Mouse (Mus musculus) intestine, embryonic 15.5 days (tissue): ENCODE measurements at regions not wholly inside any gene's neighbourhood (a gene's known extent, or its start where the extent isn't known, plus 50 kb on each side); places are given as distances from the start of the nearest gene placed in this dataset.
A peak's percentile ranks its signal among the peaks of the same experiment; 100 is the strongest.

ENCODE experiments used
- ATAC-seq: fragments of 200-750 bp; cut with Nextera tagmentation; 2 replicates; pipeline ENCODE4 v1.8.0; 2017; ENCODE audit warnings: moderate TSS enrichment, moderate library complexity
- H3K27ac ChIP-seq: fragments of 300-500 bp; sonication (generic); 2 replicates; pipeline ENCODE4 v1.5.1; 2015; ENCODE audit warnings: mild to moderate bottlenecking, inconsistent platforms
- H3K27me3 ChIP-seq: fragments of 300-500 bp; sonication (generic); replicated peaks from 2 replicates; pipeline ENCODE4 v1.6.1; 2015; ENCODE audit warnings: inconsistent platforms
- H3K36me3 ChIP-seq: fragments of 300-500 bp; sonication (generic); 2 replicates; pipeline ENCODE4 v1.6.1; 2015; ENCODE audit warnings: inconsistent platforms
- H3K4me1 ChIP-seq: fragments of 300-500 bp; sonication (generic); replicated peaks from 2 replicates; pipeline ENCODE4 v1.6.1; 2015; ENCODE audit warnings: inconsistent platforms
- H3K4me2 ChIP-seq: fragments of 300-500 bp; sonication (generic); replicated peaks from 2 replicates; pipeline ENCODE4 v1.6.1; 2015; ENCODE audit warnings: mild to moderate bottlenecking, inconsistent platforms
- H3K4me3 ChIP-seq: fragments of 300-500 bp; sonication (generic); replicated peaks from 2 replicates; pipeline ENCODE4 v1.5.1; 2015; ENCODE audit warnings: inconsistent platforms
- H3K9ac ChIP-seq: fragments of 300-500 bp; sonication (generic); 2 replicates; pipeline ENCODE4 v1.6.1; 2015; ENCODE audit warnings: inconsistent platforms
- H3K9me3 ChIP-seq: fragments of 300-500 bp; sonication (generic); 2 replicates; pipeline ENCODE4 v1.6.1; 2016; ENCODE audit warnings: inconsistent platforms
- WGBS: fragments of 180-500 bp; shearing (Covaris S2); methylation state at CpG from one replicate; pipeline ENCODE4 v1.1.7; 2015; 5-methylcytosine and 5-hydroxymethylcytosine counted together

GRCm38 (mm10) chr14:58426472-58426871 is 356.1 kb downstream of the Fgf9 start:
- H3K9me3 ChIP-seq = no peaks in the 10 kb centered on the region
- no peaks in the 10 kb centered on the region for H3K36me3 ChIP-seq
- H3K4me1 ChIP-seq = peaks cover 5% of the 10 kb centered on the region; the same call in 1 of the 2 replicates
- H3K4me3 ChIP-seq = no peak overlapping the region
- no peaks in the 10 kb centered on the region; the same call in 1 of the 2 replicates for H3K27me3 ChIP-seq
- no peak overlapping the region for H3K4me2 ChIP-seq
- no peak overlapping the region for H3K9ac ChIP-seq
- 45% methylated on average over 6 of the region's 6 CpGs for WGBS
- no peak overlapping the region for H3K27ac ChIP-seq
- peak; percentile 59 for ATAC-seq

GRCm38 (mm10) chr14:58421904-58422303 is 351.6 kb downstream of the Fgf9 start:
- Histone ChIP-seq H3K4me1 (peaks cover 5% of the 10 kb centered on the region; the same call in 1 of the 2 replicates), H3K4me3 (no peak overlapping the region), H3K9me3 (no peaks in the 10 kb centered on the region), H3K9ac (no peak overlapping the region), H3K4me2 (no peak overlapping the region), H3K36me3 (no peaks in the 10 kb centered on the region), H3K27ac (no peak overlapping the region), H3K27me3 (no peaks in the 10 kb centered on the region; the same call in 1 of the 2 replicates)
- WGBS = 31% methylated on average over 5 of the region's 5 CpGs
- peak; percentile 82 for ATAC-seq

- WGBS = 51% methylated on average over 1 of the region's 1 CpGs
- Histone ChIP-seq H3K4me2 (no peak overlapping the region), H3K4me1 (peaks cover 5% of the 10 kb centered on the region; the same call in 1 of the 2 replicates), H3K4me3 (no peak overlapping the region), H3K27me3 (no peaks in the 10 kb centered on the region), H3K9me3 (no peaks in the 10 kb centered on the region), H3K36me3 (no peaks in the 10 kb centered on the region), H3K9ac (no peak overlapping the region), H3K27ac (no peak overlapping the region)
- ATAC-seq = no peak
Measured at GRCm38 (mm10) chr14:58417545-58417944, 347.2 kb downstream of the Fgf9 start.

- no peaks in the 10 kb centered on the region for H3K27me3 ChIP-seq
- 0 out of 2 replicates have a peak, but pooled peaks cover 4% of the 10 kb centered on the region for H3K4me1 ChIP-seq
- WGBS = 72% methylated on average over 9 of the region's 9 CpGs
- H3K4me3 ChIP-seq = no peak overlapping the region
- no peak overlapping the region for H3K27ac ChIP-seq
- no peak for ATAC-seq
- no peak overlapping the region for H3K9ac ChIP-seq
- no peak overlapping the region for H3K4me2 ChIP-seq
- H3K9me3 ChIP-seq = no peaks in the 10 kb centered on the region
- no peaks in the 10 kb centered on the region for H3K36me3 ChIP-seq
Measured at GRCm38 (mm10) chr14:58392055-58392726, 321.8 kb downstream of the Fgf9 start.

- H3K36me3 ChIP-seq = no peaks in the 10 kb centered on the region
- no peak overlapping the region for H3K27ac ChIP-seq
- no peaks in the 10 kb centered on the region for H3K9me3 ChIP-seq
- no peak for ATAC-seq
- no peaks in the 10 kb centered on the region for H3K27me3 ChIP-seq
- no peak overlapping the region for H3K9ac ChIP-seq
- H3K4me1 ChIP-seq = 0 out of 2 replicates have a peak, but pooled peaks cover 4% of the 10 kb centered on the region
- 79% methylated on average over 2 of the region's 2 CpGs for WGBS
- H3K4me2 ChIP-seq = no peak overlapping the region
- no peak overlapping the region for H3K4me3 ChIP-seq
Measured at GRCm38 (mm10) chr14:58390741-58391140, 320.4 kb downstream of the Fgf9 start.

- Histone ChIP-seq H3K27me3 (no peaks in the 10 kb centered on the region), H3K9me3 (no peaks in the 10 kb centered on the region), H3K9ac (no peak overlapping the region), H3K27ac (no peak overlapping the region), H3K4me1 (0 out of 2 replicates have a peak, but pooled peaks cover 4% of the 10 kb centered on the region), H3K4me2 (no peak overlapping the region), H3K36me3 (no peaks in the 10 kb centered on the region), H3K4me3 (no peak overlapping the region)
- 76% methylated on average over 9 of the region's 9 CpGs for WGBS
- peak; percentile 51; the same call in 1 of the 2 replicates for ATAC-seq
Measured at GRCm38 (mm10) chr14:58387348-58388000, 317.1 kb downstream of the Fgf9 start.

- Histone ChIP-seq H3K27ac (no peak overlapping the region), H3K4me1 (no peaks in the 10 kb centered on the region), H3K9ac (no peak overlapping the region), H3K4me2 (no peak overlapping the region), H3K4me3 (no peak overlapping the region), H3K27me3 (no peaks in the 10 kb centered on the region), H3K36me3 (no peaks in the 10 kb centered on the region), H3K9me3 (no peaks in the 10 kb centered on the region)
- no peak for ATAC-seq
Measured at GRCm38 (mm10) chr14:58375056-58375455, 304.7 kb downstream of the Fgf9 start.

GRCm38 (mm10) chr14:58356824-58357223 is 286.5 kb downstream of the Fgf9 start:
- Histone ChIP-seq H3K36me3 (no peaks in the 10 kb centered on the region), H3K9me3 (no peaks in the 10 kb centered on the region), H3K4me2 (no peak overlapping the region), H3K4me1 (no peaks in the 10 kb centered on the region), H3K27ac (no peak overlapping the region), H3K4me3 (no peak overlapping the region), H3K27me3 (no peaks in the 10 kb centered on the region), H3K9ac (no peak overlapping the region)
- ATAC-seq = no peak
- 85% methylated on average over 2 of the region's 2 CpGs for WGBS

GRCm38 (mm10) chr14:58352986-58353385 is 282.6 kb downstream of the Fgf9 start:
- H3K36me3 ChIP-seq = no peaks in the 10 kb centered on the region
- ATAC-seq = no peak
- no peaks in the 10 kb centered on the region for H3K9me3 ChIP-seq
- H3K9ac ChIP-seq = no peak overlapping the region
- H3K4me3 ChIP-seq = no peak overlapping the region
- H3K4me2 ChIP-seq = no peak overlapping the region
- no peaks in the 10 kb centered on the region for H3K4me1 ChIP-seq
- no peak overlapping the region for H3K27ac ChIP-seq
- no peaks in the 10 kb centered on the region for H3K27me3 ChIP-seq

GRCm38 (mm10) chr14:58336148-58336547 is 265.8 kb downstream of the Fgf9 start:
- H3K9ac ChIP-seq = no peak overlapping the region
- no peak overlapping the region for H3K27ac ChIP-seq
- H3K36me3 ChIP-seq = no peaks in the 10 kb centered on the region
- no peaks in the 10 kb centered on the region for H3K27me3 ChIP-seq
- H3K4me2 ChIP-seq = no peak overlapping the region
- no peak overlapping the region for H3K4me3 ChIP-seq
- H3K4me1 ChIP-seq = no peaks in the 10 kb centered on the region
- WGBS = 92% methylated on average over 14 of the region's 14 CpGs
- no peaks in the 10 kb centered on the region for H3K9me3 ChIP-seq
- ATAC-seq = no peak

- no peak overlapping the region for H3K4me3 ChIP-seq
- H3K9ac ChIP-seq = no peak overlapping the region
- no peak for ATAC-seq
- H3K4me1 ChIP-seq = no peaks in the 10 kb centered on the region
- H3K36me3 ChIP-seq = no peaks in the 10 kb centered on the region
- H3K27me3 ChIP-seq = no peaks in the 10 kb centered on the region
- no peak overlapping the region for H3K27ac ChIP-seq
- WGBS = 68% methylated on average over 6 of the region's 6 CpGs
- H3K4me2 ChIP-seq = no peak overlapping the region
- H3K9me3 ChIP-seq = no peaks in the 10 kb centered on the region
Measured at GRCm38 (mm10) chr14:58323164-58323563, 252.8 kb downstream of the Fgf9 start.

GRCm38 (mm10) chr14:58322461-58322860 is 252.1 kb downstream of the Fgf9 start:
- Histone ChIP-seq H3K9me3 (no peaks in the 10 kb centered on the region), H3K4me3 (no peak overlapping the region), H3K27me3 (no peaks in the 10 kb centered on the region), H3K4me2 (no peak overlapping the region), H3K27ac (no peak overlapping the region), H3K4me1 (no peaks in the 10 kb centered on the region), H3K9ac (no peak overlapping the region), H3K36me3 (no peaks in the 10 kb centered on the region)
- 53% methylated on average over 4 of the region's 4 CpGs for WGBS
- peak; percentile 75 for ATAC-seq

- H3K9ac ChIP-seq = no peak overlapping the region
- H3K4me2 ChIP-seq = no peak overlapping the region
- no peaks in the 10 kb centered on the region for H3K27me3 ChIP-seq
- no peaks in the 10 kb centered on the region for H3K4me1 ChIP-seq
- no peak overlapping the region for H3K4me3 ChIP-seq
- ATAC-seq = no peak
- WGBS = 84% methylated on average over 10 of the region's 10 CpGs
- no peaks in the 10 kb centered on the region for H3K36me3 ChIP-seq
- no peak overlapping the region for H3K27ac ChIP-seq
- H3K9me3 ChIP-seq = no peaks in the 10 kb centered on the region
Measured at GRCm38 (mm10) chr14:58321875-58322274, 251.5 kb downstream of the Fgf9 start.
